Mouse (Mus musculus) kidney, embryonic 16.5 days (tissue): ENCODE results near the gene Fam227b. TPM values are rescaled to one million over a fixed set of nuclear protein-coding genes. Genes with fewer than 3 reads are reported as not detected.

Source experiments
- ATAC-seq: fragments of 200-750 bp; cut with Nextera tagmentation; 2 replicates; pipeline ENCODE4 v1.8.0; 2017; ENCODE audit warnings: moderate TSS enrichment; ENCODE audit not compliant: low FRiP score, low TSS enrichment
- H3K27ac ChIP-seq: fragments of 300-500 bp; sonication (generic); 2 replicates; pipeline ENCODE4 v1.5.1; 2014; ENCODE audit warnings: low read length
- H3K27me3 ChIP-seq: fragments of 300-500 bp; sonication (generic); 2 replicates; pipeline ENCODE4 v1.6.1; 2014; ENCODE audit warnings: low read length, control low read depth, mixed read lengths; ENCODE audit not compliant: insufficient read depth
- H3K36me3 ChIP-seq: fragments of 300-500 bp; sonication (generic); 2 replicates; pipeline ENCODE4 v1.6.1; 2014; ENCODE audit warnings: low read length, control low read depth, mixed read lengths; ENCODE audit not compliant: insufficient read depth
- H3K4me1 ChIP-seq: fragments of 300-500 bp; sonication (generic); 2 replicates; pipeline ENCODE4 v1.6.1; 2014; ENCODE audit warnings: low read length, control low read depth, mixed read lengths; ENCODE audit not compliant: insufficient read depth
- H3K4me2 ChIP-seq: fragments of 300-500 bp; sonication (generic); replicated peaks from 2 replicates; pipeline ENCODE4 v1.6.1; 2014; ENCODE audit warnings: low read depth, low read length
- H3K4me3 ChIP-seq: fragments of 300-500 bp; sonication (generic); 2 replicates; pipeline ENCODE4 v1.5.1; 2014; ENCODE audit warnings: mild to moderate bottlenecking, low read length
- H3K9ac ChIP-seq: fragments of 300-500 bp; sonication (generic); replicated peaks from 2 replicates; pipeline ENCODE4 v1.6.1; 2014; ENCODE audit warnings: low read length
- H3K9me3 ChIP-seq: fragments of 300-500 bp; sonication (generic); 2 replicates; pipeline ENCODE4 v1.6.1; 2016; ENCODE audit warnings: low read length, control low read depth
- WGBS: fragments of 180-500 bp; shearing (Covaris S2); extraction: QIAGEN DNeasy Blood & Tissue Kit; methylation state at CpG from one replicate; pipeline ENCODE4 v1.1.7; 2014; 5-methylcytosine and 5-hydroxymethylcytosine counted together
- polyA plus RNA-seq: library from polyadenylated mRNA; unstranded; fragments of >200 nt; fragmentation: Nextera tagmentation; extraction: Ambion mirVana; gene quantifications from 2 replicates; pipeline ENCODE4 v1.2.1, GENCODE M21; 2015

Fam227b gene
- polyA plus RNA-seq, 1 experiment from 2014 or later, result not detected

GRCm38 (mm10) chr2:125941111-125941785 lies 210.6 kb downstream of the Fam227b start:
- Histone ChIP-seq H3K9ac (no peak overlapping the region), H3K4me3 (no peak overlapping the region), H3K27me3 (no peaks in the 10 kb centered on the region), H3K4me2 (no peak overlapping the region), H3K4me1 (no peaks in the 10 kb centered on the region), H3K27ac (no peak overlapping the region), H3K9me3 (no peaks in the 10 kb centered on the region; the same call in 1 of the 2 replicates), H3K36me3 (0 out of 2 replicates have a peak, but pooled peaks cover 8% of the 10 kb centered on the region)
- ATAC-seq, result no peak
- 68% methylated on average over 6 of the region's 6 CpGs for WGBS

GRCm38 (mm10) chr2:125938993-125939642 lies 212.7 kb downstream of the Fam227b start:
- H3K9ac ChIP-seq, result no peak overlapping the region
- H3K27me3 ChIP-seq, result no peaks in the 10 kb centered on the region
- no peak overlapping the region for H3K4me2 ChIP-seq
- no peak overlapping the region for H3K27ac ChIP-seq
- H3K9me3 ChIP-seq, result no peaks in the 10 kb centered on the region; the same call in 1 of the 2 replicates
- H3K36me3 ChIP-seq, result 0 out of 2 replicates have a peak, but pooled peaks cover 10% of the 10 kb centered on the region
- H3K4me3 ChIP-seq, result no peak overlapping the region
- no peak for ATAC-seq
- WGBS, result 89% methylated on average over 6 of the region's 6 CpGs
- H3K4me1 ChIP-seq, result no peaks in the 10 kb centered on the region

GRCm38 (mm10) chr2:125936396-125936795 lies 215.4 kb downstream of the Fam227b start:
- ATAC-seq, result no peak
- 66% methylated on average over 5 of the region's 5 CpGs for WGBS
- no peaks in the 10 kb centered on the region for H3K9me3 ChIP-seq

GRCm38 (mm10) chr2:125933977-125934376 lies 217.8 kb downstream of the Fam227b start:
- H3K4me2 ChIP-seq, result no peak overlapping the region
- ATAC-seq, result no peak
- H3K36me3 ChIP-seq, result 0 out of 2 replicates have a peak, but pooled peaks cover 9% of the 10 kb centered on the region
- no peak overlapping the region for H3K9ac ChIP-seq
- H3K4me1 ChIP-seq, result 0 out of 2 replicates have a peak, but pooled peaks cover 3% of the 10 kb centered on the region
- no peaks in the 10 kb centered on the region for H3K9me3 ChIP-seq
- no peak overlapping the region for H3K4me3 ChIP-seq
- no peak overlapping the region for H3K27ac ChIP-seq
- WGBS, result 70% methylated on average over 3 of the region's 3 CpGs
- no peaks in the 10 kb centered on the region for H3K27me3 ChIP-seq

More at GRCm38 (mm10) chr2:125936396-125936795, 215.4 kb downstream of the Fam227b start:
- Histone ChIP-seq H3K27me3 (no peaks in the 10 kb centered on the region), H3K9ac (no peak overlapping the region), H3K4me3 (no peak overlapping the region), H3K27ac (no peak overlapping the region), H3K4me2 (no peak overlapping the region), H3K4me1 (0 out of 2 replicates have a peak, but pooled peaks cover 3% of the 10 kb centered on the region), H3K36me3 (0 out of 2 replicates have a peak, but pooled peaks cover 6% of the 10 kb centered on the region)

Other genes starting within 250 kb of the Fam227b start
- gene Fgf7, start 117.3 kb downstream of the Fam227b start, polyA plus RNA-seq, result 1.4 and 1.7 TPM in 2 replicates
- 23.3 and 27.1 TPM in 2 replicates for gene Dtwd1, start 137 bp upstream of the Fam227b start, polyA plus RNA-seq
- gene Gm17555, start 63.1 kb upstream of the Fam227b start, polyA plus RNA-seq, result not detected in 2 replicates